Mouse (Mus musculus) megakaryocyte, adult 5-6 weeks (primary cell): ENCODE measurements around the gene Unc93b1. TPM values are rescaled to one million over a fixed set of nuclear protein-coding genes. Genes with fewer than 3 reads are reported as not detected.

Experiments used
- ATAC-seq: 2 replicates; pipeline ENCODE4 v1.8.0; 2016; ENCODE audit warnings: mild to moderate bottlenecking, inconsistent platforms; ENCODE audit not compliant: poor library complexity, severe bottlenecking
- total RNA-seq, 2 experiments: library from RNA; stranded (forward) in 1 of 2; stranded (reverse) in 1 of 2; fragments of 153-499, 151-499 nt in 1 of 2; fragments of 221-1000, 200-1000 nt in 1 of 2; gene quantifications; 2 replicates each; pipeline versions ENCODE4 v1.2.3 to v1.2.4; 2015 to 2017

The Unc93b1 gene
- total RNA-seq, 2 experiments from 2014 or later: 258 to 483 TPM

DNA sequence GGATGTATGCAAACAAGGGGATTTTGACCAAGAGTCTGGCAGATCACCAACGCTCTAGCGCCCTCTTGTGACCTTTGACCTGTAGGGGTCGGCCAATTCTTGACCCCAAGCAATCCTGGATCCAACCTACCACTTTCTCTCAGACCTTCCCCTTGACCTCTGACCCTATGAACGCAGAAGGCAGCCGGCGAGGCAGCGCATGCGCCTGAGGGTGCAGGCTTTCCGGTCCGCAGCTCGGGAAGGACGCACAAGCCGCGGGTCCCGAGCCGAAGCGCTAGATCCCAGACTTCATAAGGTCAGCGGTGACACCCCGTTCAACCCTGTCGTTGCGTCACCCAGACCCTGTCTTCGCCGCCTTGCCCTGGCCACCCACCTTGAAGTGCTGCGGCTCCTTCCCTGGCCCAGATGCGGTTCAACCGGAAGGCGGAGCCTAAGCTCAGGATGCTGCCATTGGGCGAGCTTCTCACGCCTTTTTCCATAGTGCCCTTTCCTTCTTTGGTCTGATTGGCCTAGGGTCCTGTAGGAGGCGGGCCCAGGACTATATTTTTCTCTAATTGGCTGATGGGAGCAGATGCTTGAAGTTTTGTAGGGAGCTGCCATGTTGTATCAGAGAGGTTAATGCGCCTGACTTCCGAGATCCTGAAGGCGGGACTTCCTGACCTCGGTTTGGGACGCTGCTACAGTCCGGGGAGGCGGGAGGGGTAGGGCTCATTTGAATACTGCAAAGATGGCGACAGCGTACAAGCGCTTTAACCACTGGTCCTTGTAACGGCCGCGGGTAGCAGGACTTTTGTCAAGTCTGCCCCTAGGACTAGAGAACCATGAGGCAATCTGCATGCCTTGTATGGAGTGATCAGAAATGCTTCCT, 22.4 kb upstream of the Unc93b1 start, which contains the start of gene Ndufs8:
Gene Ndufs8, minus strand, starts transcription at position 438 of the 868 bp plus-strand sequence.
- ATAC-seq: peak; percentile 90

DNA sequence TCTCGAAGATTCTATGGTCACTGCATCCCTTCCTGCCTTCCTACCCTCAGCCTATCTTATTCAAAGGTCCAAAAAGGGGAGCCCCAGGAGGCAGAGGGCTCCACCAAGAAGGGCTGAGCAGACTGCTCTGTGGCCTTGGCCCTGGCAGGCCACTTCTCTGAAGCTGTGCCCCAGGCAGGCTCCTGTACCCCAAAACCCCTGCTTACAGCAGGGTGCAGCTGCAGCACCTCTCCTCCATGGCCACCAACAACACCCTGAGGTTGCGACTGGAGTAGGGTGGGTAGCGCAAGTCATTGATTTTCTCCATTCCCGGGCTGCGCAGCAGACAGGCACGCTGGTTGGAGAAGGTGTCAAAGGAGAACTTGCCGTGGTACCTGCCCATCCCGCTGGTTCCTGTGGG, 21.3 kb upstream of the Unc93b1 start:
- ATAC-seq: no peak

DNA sequence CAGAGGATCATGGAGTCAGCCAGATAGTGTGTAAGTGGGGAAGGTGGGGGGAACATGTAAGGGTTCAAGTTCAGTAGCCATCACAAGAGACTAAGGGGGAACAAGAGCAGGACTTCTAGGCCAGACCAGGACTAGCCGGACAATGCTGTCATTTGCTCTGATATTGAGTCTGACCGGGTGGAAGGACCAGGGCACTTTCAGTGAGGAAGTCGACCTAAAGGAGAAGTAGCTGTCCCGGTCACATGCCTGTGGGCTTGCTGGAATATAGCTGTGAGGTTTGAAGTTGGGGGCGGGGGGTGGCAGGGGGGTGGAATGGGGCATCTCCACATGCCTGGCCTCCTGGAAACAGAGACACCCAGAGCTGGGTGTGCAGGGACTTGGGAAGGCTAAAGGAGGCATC, 20.5 kb upstream of the Unc93b1 start:
- peak; percentile 23; the same call in 1 of the 2 replicates for ATAC-seq

DNA sequence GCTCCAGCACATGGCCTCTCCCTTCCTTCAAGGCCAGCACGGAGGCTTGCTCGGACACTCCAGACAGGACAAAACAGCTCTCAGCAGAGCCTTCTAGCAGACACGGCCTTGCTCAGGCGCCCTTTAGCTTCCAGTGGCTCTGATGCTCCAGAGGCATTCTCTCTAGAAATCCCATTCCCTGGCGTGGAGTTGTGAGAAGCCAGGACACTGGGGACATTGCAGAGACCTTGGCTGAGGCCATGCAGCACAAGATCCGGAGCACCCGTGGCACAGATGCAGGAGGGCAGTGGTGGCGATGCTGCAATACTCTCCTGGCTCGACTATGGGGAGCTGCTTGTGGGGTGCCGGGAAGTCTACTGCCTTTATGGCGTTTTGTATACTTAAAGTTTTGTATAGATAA, 18.3 kb upstream of the Unc93b1 start:
- ATAC-seq: no peak

DNA sequence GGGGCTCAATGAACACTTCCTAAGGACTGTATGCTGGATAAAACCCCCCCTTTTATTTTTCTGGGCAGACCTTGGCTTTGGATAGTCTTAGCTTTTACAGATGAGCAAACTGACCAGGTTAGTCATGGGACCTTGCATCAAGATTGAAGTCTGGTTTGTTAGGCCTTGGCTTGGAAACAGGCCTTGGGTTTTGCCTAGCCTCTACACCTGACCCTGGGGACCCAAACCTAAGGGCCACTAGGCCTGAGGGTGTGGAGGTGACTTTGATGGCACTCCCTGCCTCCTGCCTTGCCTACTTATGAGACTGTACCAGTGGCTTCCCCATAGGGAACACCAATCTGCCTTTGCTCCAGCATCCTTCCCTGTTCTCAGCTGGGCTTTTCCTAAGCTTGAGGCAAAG, 15.1 kb upstream of the Unc93b1 start:
- no peak for ATAC-seq

DNA sequence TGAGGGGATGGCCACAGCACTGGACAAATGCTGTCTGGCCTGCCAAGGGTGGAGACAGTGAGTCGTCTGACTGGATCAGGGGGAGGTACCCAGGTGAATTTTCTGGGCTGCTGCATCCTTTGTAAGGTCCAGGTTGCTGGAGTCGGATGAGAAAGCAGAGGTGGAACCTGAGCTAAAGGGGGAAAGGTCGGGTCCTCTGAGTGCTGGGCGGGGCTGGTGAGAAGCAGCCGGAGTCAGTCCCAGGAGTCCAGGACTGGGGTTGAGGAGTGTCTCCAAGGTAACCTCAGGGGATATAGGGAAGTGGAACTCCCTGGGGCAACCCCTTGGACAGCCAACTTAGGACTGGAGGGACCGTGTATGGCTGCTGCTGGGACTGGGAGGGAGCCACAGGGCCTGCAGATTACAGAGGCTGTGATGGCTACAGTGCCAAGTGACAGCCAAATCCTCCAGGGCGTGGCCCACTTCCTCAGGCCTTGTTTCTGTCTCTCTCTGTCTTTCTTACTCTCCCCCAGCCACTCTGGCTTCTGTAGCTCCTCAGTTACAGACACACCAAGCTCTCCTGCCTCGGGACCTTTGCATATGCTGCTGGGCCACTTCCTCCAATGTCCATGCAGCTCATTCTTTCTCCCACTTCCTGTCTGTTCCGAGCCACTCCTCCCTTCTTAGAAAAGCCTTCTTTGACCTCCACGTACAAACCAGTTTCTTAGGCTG, 12.2 kb upstream of the Unc93b1 start:
- peak; percentile 62 for ATAC-seq

DNA sequence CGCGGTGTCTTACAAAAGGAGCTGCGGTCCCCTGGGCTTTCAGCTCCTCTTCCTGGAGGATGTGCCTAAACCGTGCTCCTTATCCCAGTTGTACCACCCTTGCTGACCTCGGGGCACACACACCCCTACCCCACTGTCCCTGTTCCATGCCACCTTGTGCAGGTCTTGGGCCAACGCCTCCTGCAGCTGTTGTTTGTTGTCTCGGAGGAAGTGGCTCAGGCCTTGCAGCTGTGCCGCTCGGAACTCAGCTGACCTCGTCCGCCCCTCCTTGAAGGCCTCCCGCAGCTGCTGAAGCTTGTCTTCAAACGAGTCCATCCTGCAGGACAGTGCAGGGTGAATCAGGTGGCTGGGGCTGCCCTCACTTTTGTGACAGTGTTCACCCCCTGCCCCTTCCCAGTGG, 11.4 kb upstream of the Unc93b1 start:
- ATAC-seq: peak; percentile 52

DNA sequence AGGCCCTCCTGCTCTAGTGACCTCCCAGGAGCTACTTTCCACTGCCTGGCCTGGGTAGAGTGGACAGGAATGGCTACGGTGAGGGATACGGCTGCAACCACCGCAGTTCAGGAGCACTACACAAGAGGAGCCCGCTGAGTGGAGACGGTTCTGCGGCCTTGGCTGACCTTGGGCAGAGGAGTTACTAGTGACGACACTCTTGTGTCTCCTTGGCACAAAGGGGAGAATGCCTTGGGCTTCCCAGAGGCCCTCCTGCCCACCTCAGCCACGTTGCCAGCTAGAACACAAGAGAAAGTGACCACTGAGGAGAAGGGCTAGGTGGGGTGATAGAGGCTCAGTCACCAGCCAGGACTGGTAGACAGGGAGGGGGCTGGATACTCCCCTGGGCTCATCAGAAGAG, 10.8 kb upstream of the Unc93b1 start:
- ATAC-seq: no peak

DNA sequence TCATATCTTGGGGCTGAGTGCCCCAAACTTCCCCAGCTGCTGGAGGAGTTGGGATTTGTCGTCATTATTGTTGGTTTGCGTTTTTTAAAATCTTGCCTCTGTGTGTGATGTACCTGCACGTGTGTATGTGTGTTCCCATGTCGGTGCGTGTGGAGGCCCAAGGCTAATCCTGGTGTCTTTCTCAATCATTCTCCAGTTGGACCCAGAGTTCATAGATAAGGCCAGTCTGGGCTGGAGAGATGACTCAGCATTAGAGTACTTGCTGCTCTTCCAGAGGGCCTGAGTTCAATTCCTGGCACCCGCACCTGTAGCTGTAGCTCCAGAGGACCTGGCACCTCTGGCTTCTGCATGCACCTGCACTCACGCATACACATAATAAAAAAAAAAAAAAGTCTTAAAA, 10.1 kb upstream of the Unc93b1 start:
- no peak for ATAC-seq

DNA sequence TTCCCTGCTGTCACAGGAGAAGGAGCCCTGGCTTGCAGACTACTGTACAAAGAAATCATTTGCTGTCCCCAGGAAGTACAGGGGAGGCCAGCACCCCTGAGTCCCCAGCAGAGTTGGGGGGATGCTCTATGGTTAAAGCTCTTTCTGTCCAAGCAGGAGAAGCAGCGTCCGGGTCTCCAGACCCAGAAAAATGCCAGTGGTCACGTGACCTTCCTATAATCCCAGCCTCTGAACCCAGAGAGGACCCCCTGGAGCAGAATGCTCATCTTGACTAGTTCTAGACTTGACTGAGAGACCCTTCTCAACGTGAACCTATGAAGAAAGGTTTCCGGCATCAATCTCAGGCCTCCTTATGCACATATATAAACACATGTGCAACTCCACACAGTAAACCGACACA, 9.1 kb upstream of the Unc93b1 start:
- no peak for ATAC-seq

DNA sequence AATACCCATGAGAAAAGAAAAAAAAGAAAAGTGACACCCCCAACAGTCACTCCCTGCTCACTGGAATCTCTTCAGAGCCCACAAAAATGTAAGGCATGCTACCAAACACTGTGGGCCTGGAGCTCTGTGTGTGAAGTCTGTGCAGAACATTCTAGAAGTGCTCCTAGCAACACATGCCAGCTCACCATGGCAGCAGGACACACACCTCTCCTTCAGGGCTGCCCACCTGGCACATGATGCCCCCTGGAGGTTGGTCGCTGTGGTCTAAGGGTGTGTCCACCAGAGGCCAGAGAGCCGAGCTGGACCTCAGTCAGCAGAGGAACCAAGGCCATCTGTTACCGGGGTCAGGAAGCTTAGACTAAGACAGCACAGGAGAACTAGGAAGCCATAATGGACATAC, 8.7 kb upstream of the Unc93b1 start:
- ATAC-seq: no peak

DNA sequence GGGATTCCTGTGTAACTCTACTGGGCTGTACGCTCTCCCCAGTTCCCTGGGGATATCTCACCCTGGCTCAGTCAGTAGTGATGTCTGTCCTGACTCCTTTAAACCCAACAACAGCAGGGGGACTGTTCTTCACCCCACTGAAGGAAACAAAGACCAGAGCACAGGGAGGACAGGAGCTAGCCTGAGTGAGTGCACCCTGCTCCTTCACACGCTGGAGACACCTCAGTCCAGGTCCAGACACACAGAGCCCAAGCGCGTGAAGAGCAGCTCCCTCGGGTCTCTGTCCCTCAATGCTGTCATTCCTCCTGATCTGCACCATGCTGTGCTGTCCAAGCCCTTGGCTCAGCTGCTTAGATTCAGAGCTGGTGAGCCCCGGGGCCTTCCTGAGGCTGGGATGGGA, 8.3 kb upstream of the Unc93b1 start:
- ATAC-seq: no peak

DNA sequence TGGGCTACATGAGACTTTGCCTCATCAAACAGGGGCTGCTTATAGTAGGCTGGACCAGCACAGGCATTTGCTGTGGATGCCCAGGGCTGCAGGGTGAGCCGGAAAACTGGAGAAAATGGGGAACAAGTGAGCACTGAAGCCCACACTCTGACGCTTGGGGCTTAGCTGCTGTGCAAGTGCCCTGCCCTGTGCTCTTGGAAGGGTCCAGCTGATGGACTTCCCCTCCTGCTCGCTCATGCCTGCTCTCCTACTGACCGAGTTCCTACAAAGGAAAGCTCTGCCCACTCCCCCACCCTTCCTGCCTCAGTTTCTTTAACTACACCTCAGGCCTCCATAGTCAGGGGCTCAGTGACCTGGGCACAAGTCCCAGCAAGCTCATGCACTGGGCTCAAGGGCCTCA, 7.0 kb upstream of the Unc93b1 start:
- ATAC-seq: 0 out of 2 replicates have a peak, but pooled peaks have one; percentile 12

DNA sequence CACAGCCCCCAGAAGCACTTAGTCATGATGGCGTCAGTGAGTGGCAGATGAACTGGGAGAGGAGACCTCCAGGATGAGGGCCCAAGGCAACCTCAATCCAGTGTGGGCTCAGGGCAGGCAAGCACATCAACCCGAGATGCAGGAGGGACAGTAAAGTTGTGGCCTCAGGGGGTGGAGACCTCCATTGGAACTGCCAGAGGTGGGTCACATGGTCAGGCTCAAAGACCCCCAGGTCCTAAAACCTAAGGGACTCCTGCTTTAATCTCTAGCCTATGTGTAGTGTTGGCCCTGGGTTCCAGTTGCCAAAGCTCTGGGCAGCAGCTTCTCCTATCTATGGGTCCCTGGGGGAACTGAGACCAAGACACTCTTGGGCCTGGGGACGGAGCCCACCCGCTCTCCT, 6.2 kb upstream of the Unc93b1 start:
- no peak for ATAC-seq

DNA sequence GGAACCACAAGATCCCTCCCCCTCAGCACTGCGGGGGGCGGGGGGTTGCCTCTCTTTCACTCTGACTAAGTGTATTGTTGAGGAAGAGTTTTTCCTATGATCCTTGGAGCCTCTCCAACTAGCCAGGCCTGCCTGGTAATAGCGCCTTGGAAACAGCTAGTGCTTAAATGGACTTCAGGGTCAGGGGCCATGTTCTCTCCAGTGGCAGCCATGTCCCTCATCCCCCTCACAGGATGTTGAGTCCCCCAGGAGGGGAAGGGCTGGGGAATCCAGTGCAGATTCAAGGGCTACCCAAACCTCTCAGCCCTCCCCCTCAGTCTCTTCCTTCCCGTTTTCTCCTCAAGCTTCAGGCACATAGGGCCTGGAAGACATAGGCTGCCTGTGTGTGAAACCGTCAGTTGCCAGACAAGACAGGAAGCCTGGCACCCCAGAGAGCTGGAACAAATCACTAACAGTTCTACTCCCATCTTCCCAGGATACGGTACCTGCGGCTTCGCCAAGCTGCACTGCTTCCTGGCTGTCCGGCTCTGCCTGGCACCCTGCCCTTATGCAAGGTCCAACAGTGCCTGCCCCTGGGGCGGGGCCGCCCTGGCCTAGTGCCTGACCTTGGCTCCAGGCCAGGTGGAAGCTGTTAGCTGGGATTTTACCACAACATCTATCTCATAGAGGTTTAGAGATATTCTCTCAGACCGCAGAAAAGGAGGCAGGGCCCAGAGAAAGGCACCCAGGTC, 5.6 kb upstream of the Unc93b1 start, which contains the start of gene Aldh3b1:
Gene Aldh3b1, minus strand, starts transcription at position 598 of the 731 bp plus-strand sequence.
- ATAC-seq: peak; percentile 70

DNA sequence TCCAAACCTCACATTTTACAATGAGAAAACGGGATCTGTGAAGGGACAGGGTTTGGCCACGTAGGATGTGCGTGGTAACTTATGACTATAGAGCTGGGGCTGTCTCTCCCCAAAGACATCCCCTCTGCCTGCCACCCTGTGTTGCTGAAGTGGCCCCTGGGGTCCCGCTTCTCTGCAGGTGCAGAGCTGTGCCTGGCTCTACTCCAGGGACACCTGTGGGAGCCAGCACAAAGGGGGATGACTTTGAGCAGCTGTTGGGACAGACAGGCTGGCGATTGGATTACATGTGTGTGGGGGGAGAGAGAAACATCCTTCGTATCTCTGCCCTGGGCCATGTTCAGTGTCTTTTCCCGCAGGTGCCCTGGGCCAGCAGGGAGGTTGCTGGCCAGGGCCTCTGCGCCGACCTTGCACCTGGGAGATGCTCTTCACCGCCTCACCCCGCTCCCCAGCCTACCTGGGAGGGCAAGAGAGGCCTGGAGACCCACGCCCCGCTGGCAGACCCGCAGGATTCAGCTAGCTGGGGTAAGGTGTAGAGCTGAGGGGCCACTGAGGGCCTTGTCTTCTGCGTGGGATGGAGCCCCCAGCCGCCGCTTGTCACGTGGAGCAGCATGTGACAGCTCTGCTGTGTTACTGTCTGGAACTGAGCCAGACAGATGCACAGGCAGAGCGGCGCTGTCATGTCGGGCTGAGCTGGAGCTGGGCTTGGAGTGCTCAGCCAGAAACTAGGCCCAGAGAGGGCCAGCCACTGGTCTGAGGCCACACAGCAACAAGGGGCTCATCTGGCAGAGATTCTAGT, 4.5 kb upstream of the Unc93b1 start:
- no peak for ATAC-seq

DNA sequence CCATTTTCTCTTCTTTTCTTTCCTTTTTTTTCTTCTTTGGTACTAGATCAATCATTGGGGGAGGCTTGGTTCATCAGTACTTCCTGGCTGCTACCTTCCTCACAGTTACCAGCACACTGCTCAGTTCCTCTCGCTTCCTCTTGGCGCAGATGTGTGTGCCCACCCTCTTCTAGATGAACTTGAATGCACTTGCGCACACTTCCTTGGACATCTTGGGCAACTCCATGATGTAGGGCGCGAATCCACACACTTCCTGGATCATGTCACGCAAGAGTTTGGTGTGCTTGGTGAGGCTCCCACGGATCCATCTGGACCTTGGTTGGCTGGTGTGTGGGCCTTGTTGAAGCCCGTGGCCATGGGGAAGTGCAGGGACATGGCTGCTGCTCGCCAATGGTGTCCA, 3.3 kb upstream of the Unc93b1 start:
- peak; percentile 38 for ATAC-seq

DNA sequence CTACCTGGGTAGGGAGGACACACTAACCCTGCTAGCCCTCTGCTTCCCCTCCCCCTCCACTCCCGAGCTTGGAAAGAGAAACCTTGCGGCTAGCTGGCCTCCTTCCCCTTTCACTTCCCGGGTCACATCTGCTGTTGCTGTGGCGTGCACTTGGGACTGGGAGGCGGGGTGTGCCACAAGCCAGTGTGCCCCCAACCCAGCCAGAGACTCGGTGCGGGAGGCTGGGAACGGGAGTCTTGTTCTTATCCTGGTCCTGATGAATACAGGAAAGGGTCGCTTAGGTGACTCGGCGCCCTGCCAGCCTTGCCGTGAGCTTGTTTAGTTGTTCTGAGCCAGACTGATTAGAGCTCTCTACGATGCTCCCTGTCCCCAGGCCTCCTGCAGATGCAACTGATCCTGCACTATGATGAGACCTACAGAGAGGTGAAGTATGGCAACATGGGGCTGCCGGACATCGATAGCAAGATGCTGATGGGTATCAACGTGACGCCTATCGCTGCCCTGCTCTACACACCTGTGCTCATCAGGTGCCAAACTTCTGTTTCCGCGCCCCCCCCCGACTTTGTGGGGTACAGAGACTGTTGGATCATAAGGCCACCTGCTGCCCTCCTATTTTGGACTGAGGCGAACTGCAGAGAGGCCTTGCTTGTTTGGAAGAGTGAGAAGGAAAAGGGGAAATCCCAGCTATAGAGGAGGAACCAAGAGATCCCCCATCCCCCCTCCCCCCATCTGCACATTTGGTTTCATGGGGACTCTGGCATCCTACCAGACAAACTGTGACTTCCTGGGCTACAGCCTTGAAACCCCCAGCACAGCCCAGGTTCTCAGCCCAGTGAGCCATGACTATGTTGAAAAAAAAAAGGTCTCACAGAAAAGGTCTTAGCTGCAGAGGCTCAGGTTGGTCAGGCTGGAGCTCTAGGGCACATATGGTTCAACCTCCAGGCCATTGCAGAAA, 1.2 kb downstream of the Unc93b1 start:
- ATAC-seq: peak; percentile 74

DNA sequence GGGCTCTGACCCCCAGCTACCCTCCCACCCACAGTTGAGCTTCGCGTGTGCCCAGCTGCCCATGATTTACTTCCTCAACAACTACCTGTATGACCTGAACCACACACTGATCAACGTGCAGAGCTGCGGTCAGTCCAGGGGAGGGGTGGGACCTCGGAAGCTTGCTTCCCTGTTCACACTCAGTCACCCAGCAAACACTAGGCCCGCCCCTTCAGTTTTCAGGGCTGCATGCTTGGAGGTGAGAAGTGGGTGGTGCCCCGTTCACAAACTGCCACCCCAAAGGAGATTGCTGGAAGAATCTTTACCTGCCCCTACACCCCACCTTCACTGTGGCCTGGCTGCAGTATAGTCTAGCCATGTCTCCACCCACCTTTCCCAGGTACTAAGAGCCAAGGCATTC, 7.3 kb downstream of the Unc93b1 start:
- no peak for ATAC-seq
